Mouse (Mus musculus): ENCODE measurements around the gene Pdk2.

The Pdk2 gene

DNA sequence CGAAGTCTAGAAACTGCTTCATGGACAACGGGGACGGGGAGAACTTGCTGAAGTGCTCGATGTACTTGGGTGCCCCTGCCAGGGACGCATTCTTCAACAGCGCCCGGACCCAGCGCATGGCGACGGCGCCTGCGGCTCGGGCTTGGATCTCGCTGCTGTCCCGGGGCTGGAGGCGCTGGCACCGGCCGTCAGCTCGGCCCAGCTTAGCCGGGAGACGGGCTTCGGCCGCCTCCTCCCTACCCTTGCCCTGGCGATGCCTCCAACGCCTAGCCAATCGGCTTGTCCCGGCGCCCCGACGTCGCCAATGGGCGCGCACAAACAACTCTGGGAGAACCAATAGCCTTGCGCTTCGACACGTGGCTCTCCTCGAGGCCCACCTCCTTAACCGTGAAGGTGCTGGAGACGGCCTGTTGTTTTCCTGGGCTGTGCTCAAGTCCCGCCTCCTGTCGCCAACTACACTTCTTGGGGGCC, at the start of gene Pdk2:
Gene Pdk2 (minus strand): TSS at position 216 of the 471 bp plus-strand sequence.
- in situ Hi-C loops (cut with MboI, MseI) = loop anchor here (5.0 kb wide), 1 partner anchor 66 kb away; no protein-coding TSS in a partner anchor

DNA sequence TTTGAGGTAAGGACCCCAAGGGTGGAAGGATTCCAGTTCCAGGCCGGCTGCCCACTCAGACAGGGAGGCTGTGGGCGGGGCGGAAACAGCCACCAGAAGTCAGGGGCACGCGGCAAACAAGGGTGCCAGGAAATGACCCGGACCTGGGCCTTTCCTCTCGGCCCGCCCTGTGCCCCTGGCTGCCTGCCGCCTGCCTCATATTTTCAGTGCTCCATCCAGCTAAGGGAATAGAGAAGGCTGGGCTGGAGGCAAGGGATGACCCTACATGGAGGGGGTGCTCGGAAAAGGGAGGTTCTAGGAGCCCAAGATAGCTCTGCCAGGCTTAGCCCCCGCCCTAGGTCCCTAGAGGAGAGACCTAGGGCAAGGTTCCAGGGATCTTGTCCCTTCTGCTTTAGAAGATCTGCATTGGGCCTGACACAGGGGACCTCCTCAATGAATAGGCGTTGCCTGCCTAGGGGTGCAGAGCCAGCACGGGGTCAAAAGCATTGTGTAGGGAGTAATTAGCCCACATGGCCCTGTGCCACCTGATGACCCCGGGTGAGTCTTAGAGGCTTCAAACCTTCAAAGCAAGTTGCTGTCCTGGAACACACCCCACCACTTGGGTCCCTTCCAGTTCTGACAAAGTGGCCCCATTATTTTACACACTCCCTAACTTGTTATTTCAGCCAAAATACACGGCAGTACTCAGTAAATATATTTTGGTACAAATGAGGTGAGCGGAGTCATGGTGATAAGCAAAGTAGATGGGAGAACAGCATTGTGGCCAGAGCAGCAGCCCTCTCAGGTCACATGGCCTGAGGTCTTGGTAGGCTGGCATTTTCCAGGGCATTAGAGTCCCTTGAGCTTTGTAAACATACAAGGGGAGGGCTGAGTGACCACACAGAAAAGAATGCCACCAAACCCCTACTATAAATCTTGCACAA, 48.0 kb upstream of the Pdk2 start:
- in situ Hi-C loops (cut with MboI, MseI) = no loop called here

- in situ Hi-C loops (cut with MboI, MseI) = no loop called here
These were observed 47.1 kb upstream of the Pdk2 start for GRCm38 (mm10) chr11:95088286-95088685.

- in situ Hi-C loops (cut with MboI, MseI) = no loop called here
These were observed 46.4 kb upstream of the Pdk2 start for GRCm38 (mm10) chr11:95087301-95088228.

DNA sequence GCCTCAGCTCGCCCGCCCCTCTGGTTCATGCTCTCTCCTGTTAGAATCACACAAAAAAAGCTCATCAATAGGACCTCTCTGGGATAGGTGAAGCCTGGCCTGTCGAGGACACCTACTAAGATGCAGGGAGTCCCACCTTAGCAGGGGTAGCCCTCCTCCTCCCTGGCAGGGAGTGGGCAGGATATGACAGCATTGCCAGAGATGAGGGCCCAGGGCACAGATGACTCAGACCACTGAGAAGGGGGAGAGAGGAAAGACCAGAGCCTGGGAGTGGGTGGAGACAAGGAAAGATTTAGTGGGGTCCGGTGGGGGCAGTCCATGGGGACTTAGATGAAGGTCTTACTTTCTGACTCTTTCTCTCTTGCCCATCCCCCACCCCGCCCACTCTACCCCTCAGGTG, 45.1 kb upstream of the Pdk2 start:
- in situ Hi-C loops (cut with MboI, MseI) = no loop called here

DNA sequence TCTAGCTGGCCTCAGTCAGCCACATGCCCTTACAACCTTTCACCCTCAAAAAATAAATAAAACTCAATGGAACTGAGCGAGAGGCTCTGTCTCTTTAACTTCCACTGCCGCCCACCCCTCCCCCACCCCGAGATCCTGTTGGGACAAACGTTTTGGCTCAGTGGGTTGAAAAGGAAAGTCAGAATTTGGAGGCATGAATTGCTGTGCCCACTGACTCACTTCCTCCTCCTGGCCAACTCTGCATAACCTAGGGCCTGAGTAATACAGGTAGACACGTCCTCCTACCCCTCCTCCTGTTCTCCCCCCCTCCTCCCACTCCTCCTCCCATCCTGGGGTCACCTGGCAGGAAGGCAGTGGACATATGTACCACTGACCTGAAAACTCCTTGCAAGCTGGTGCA, 44.6 kb upstream of the Pdk2 start:
- in situ Hi-C loops (cut with MboI, MseI) = no loop called here

GRCm38 (mm10) chr11:95084811-95085382, 43.7 kb upstream of the Pdk2 start:
- in situ Hi-C loops (cut with MboI, MseI) = no loop called here

DNA sequence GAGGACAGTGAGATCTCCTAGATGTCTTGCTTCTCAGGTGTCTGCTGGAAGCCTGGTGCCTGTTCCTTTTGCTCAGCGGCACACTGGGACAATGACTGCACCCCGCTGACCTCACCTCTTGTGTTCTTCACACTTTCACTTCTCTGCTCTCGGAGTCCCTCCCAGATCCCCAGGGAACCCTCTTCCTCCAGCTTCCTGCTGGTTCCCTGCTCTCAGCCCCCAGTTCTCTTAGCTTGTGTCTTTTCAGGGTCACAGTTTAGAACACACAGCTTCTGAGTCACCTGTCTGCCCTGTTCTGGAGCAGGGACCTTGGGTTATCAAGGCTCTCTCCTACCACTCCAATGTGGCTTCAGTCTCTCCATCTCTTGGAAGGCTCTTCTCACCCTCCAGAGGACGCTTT, 43.0 kb upstream of the Pdk2 start:
- in situ Hi-C loops (cut with MboI, MseI) = no loop called here

GRCm38 (mm10) chr11:95082896-95083295, 41.7 kb upstream of the Pdk2 start:
- in situ Hi-C loops (cut with MboI, MseI) = no loop called here

- in situ Hi-C loops (cut with MboI, MseI) = no loop called here
These were observed 39.6 kb upstream of the Pdk2 start for GRCm38 (mm10) chr11:95080783-95081182.

- in situ Hi-C loops (cut with MboI, MseI) = loop anchor here (10.0 kb wide), 1 partner anchor 805 kb away; no protein-coding TSS in a partner anchor
These were observed 38.2 kb upstream of the Pdk2 start for GRCm38 (mm10) chr11:95079256-95079875.

- in situ Hi-C loops (cut with MboI, MseI) = loop anchor here (10.0 kb wide), 1 partner anchor 807 kb away; no protein-coding TSS in a partner anchor
These were observed 36.8 kb upstream of the Pdk2 start for GRCm38 (mm10) chr11:95077956-95078355.

GRCm38 (mm10) chr11:95076536-95077111, 35.5 kb upstream of the Pdk2 start, which contains the start of gene Itga3:
Gene Itga3 (minus strand): TSS chr11:95076801.
- in situ Hi-C loops (cut with MboI, MseI) = loop anchor here (10.0 kb wide), 1 partner anchor 808 kb away; no protein-coding TSS in a partner anchor

DNA sequence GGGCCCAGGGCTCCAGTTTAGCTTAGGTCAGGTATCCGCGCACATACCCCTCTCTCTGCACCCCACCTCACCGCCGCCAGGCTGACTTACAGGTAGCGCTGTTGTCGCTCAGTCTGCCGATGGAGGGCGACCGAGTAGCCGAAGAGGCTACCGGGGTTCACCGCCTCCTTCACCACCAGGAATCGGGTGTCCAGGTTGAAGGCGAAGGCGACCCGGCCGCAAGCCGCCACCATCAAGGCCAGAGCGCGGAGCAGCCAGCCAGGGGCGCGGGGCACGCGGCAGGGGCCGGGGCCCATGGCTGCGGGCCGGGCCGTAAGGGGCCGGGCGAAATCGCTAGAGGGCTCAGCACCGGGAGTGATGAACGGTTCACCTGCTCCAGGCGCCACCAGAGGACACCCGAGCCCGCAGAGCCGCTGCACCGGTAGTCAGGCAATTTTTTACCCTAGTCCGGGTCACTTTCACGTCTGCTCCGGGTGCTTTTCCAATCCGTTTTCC, 34.9 kb upstream of the Pdk2 start:
- in situ Hi-C loops (cut with MboI, MseI) = loop anchor here (10.0 kb wide), 1 partner anchor 809 kb away; no protein-coding TSS in a partner anchor

DNA sequence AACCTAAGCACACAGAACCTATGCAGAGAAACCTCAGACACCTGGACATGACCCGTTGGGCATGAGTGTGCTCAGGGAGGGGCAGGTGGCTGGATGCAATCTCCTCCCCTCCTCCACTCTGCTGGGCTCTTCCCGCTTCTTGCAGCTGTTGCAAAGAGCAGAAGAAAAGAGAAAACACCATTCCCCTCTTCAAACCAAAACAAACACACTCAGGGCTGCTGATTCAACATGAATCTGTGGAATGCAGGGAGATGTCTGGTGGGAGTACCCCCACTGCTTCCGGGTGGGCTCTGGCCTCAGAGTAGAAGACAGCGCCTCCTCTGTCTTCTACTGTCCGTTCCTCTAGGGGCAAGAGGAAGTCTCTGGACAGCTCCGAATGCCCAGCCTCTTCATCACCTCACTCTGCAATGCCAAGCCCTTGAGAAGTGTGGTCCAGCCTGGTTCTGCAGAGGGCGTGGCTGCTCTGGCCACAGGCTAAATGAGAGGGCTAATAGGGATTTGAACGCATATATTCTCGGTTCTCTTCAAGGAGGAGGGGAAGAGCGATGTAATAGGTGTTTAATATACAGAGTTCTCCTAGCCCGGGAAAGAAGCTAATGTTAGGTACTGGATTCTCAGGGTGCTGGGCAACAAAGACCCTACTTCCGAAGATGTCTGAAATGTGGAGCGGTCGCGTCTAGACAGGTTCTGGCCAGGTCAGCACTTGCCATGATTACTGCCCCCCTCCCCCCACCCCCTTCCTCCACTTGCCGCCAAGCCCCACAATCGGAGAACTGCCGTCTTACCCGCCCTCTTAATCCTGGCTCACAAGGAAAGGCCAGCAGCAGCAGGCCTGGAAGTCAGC, 34.3 kb upstream of the Pdk2 start:
- in situ Hi-C loops (cut with MboI, MseI) = loop anchor here (10.0 kb wide), 1 partner anchor 809 kb away; no protein-coding TSS in a partner anchor

DNA sequence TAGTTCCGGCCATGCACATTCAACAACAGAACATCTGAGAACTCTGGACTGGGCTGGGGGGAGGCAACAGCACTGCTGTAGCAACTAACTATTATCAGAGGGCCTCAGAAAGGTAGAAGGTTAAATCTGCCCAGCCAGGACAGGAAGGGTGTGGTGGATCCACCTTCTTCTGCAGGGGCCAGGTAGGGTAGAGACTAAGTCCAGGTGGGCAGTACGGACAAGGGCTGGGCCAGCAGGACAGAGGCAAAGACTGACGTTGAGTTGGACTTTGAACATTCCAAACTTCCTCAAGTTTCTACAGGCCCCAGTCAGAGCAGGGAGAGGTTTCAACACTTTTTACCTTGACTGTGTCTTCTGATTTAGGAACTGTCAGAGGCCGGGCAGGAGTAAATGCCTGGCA, 33.5 kb upstream of the Pdk2 start:
- in situ Hi-C loops (cut with MboI, MseI) = loop anchor here (10.0 kb wide), 1 partner anchor 810 kb away; no protein-coding TSS in a partner anchor

DNA sequence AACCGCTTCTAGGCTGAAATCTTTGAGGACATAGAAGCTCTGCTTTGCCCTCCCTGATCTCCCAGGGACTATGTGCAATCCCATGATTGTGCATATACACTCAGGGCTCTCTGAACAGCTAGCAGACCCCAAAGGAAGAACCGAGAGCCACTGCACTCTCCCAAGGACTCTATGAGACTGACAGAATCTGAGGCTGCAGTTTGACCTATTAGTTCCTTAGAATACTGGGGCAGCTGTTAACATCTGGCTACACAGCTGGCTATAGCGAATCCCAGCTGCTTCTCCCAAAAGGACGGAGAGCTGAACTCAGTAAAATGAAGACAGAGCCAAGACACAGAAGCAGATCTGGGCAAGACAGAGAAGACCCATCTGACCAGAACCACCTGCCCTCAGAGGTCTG, 32.7 kb upstream of the Pdk2 start:
- in situ Hi-C loops (cut with MboI, MseI) = loop anchor here (10.0 kb wide), 1 partner anchor 811 kb away; no protein-coding TSS in a partner anchor

DNA sequence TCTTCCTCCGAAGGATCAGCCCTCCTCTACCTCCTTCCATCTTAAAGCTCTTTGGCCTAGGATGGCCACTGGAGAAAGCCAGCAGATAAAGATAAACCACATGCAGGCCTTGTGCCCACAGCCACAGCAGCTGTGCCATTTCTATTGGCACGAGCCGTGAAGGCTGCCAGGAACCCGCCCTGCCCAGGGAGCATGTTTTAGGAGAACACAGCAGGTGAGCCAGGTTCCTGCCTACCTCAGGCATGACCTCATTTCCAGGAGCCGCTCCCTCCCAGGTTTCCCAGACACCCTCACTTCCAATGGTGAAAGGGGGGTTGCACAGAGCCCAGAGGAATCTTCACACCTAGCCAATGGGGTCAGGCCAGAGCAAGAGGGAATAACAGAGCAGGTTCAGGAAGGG, 31.6 kb upstream of the Pdk2 start:
- in situ Hi-C loops (cut with MboI, MseI) = loop anchor here (10.0 kb wide), 1 partner anchor 812 kb away; no protein-coding TSS in a partner anchor

DNA sequence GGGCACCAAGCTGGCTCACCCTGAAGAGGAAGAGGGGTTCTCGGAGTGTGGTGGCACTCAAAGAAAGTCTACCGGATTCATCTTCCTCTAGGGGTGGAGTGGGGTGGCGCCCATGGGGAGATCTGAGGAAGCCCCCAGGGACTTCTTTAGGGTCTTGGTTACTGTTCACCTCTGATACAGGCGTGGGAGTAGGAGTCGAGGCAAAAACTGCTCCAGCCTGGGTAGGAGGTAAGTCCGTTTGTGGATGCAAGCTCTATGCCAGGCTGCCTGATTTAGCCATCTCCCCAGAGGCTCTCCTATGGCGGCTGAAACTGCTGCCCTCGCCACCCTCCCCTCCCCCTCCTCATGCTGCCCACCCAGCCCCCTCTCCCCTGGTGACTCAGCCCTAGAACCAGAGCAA, 31.0 kb upstream of the Pdk2 start:
- in situ Hi-C loops (cut with MboI, MseI) = loop anchor here (10.0 kb wide), 1 partner anchor 813 kb away; no protein-coding TSS in a partner anchor
